In genomic region chr6:114931212-114932115, GRCm38 (mm10) we compare ENCODE assay signal across 8 mouse cellular contexts. TPM values are rescaled to one million over a fixed set of nuclear protein-coding genes. Genes with fewer than 3 reads are reported as not detected.
A peak's percentile ranks its signal among the peaks of the same experiment; 100 is the strongest.
DNase-seq lines count a peak whose midpoint lies in the region; ATAC-seq lines count a peak whose summit lies in the region.

No protein-coding gene starts in this region.

- intact Hi-C loops in gastrocnemius, postnatal 36 days (cut with DNase I): loop anchor here (5.0 kb wide), 1 partner anchor 36 kb away; the partner anchor contains the start of gene Vgll4

- peak; percentile 43 for DNase-seq in gastrocnemius, postnatal 10 days
- DNase-seq in gastrocnemius, postnatal 36 days: no peak
- DNase-seq in urinary bladder, postnatal 14 days (ENCODE audit: low spot score): peak; percentile 39
- DNase-seq in urinary bladder, postnatal 36 days (ENCODE audit: low spot score in 2 of 2): no peak
- no peak for DNase-seq in ovary, postnatal 10 days (ENCODE audit: low spot score)
- no peak for DNase-seq in ovary, postnatal 36 days (ENCODE audit: low spot score)

- H3K27me3 ChIP-seq in midbrain, embryonic 16.5 days (ENCODE audit: control insufficient read depth, insufficient read depth, low read depth, low read length): no peaks in the 10 kb centered on the region

- no peak overlapping the region for H3K27ac ChIP-seq in midbrain, embryonic 16.5 days (ENCODE audit: low read length)

- peaks cover 2% of the 10 kb centered on the region; the same call in 1 of the 2 replicates for H3K4me1 ChIP-seq in midbrain, embryonic 16.5 days (ENCODE audit: control insufficient read depth, insufficient read depth, low read length)

- ATAC-seq in inflammation-experienced regulatory T-cells, adult 6 months: peak; percentile 3
- 0 out of 2 replicates have a peak, but pooled peaks have one; percentile 15 for ATAC-seq in midbrain, embryonic 16.5 days

- 54% methylated on average over 28 of the region's 28 CpGs for WGBS in midbrain, embryonic 16.5 days

- H3K36me3 ChIP-seq in midbrain, embryonic 16.5 days (ENCODE audit: control insufficient read depth, insufficient read depth, low read length): no peaks in the 10 kb centered on the region

- H3K9me3 ChIP-seq in midbrain, embryonic 16.5 days (replicated peaks; ENCODE audit: control insufficient read depth, low read length, poor library complexity, severe bottlenecking): no peaks in the 10 kb centered on the region; the same call in 1 of the 2 replicates

- peak overlapping the region; percentile 40 for H3K4me2 ChIP-seq in midbrain, embryonic 16.5 days (ENCODE audit: low read length)

- no peak overlapping the region for H3K4me3 ChIP-seq in midbrain, embryonic 16.5 days (ENCODE audit: low read depth, low read length)

- H3K9ac ChIP-seq in midbrain, embryonic 16.5 days (ENCODE audit: low read depth, low read length): peak overlapping the region; percentile 23; the same call in 1 of the 2 replicates

RNA-seq across cellular contexts. Expression of gene Vgll4, which starts 38.3 kb away (rescaled TPM):
- 10 to 100 TPM; 23.5 to 31.8 TPM for total RNA-seq in gastrocnemius, postnatal 10 days (2021)
- total RNA-seq in gastrocnemius, postnatal 36 days (2021): 10 to 100 TPM; 13.4 to 14.5 TPM
- 100 to 1,000 TPM; 118 to 183 (median 152) TPM for polyA plus RNA-seq in inflammation-experienced regulatory T-cells, adult 6 months (2017; shearing (Covaris generic))
- 49.2 and 51.0 TPM in 2 replicates for polyA plus RNA-seq in midbrain, embryonic 16.5 days (2015; fragmentation: Nextera tagmentation; extraction: Ambion mirVana)

Comparison
In these comparisons a context has a peak if more than half of its experiments do, and no peak if none do; other contexts are left out.
1. DNase-seq: peak in gastrocnemius, postnatal 10 days (single experiment) and urinary bladder, postnatal 14 days (single experiment); none in gastrocnemius, postnatal 36 days (0 of 2), urinary bladder, postnatal 36 days (0 of 2), ovary, postnatal 10 days (single experiment) and ovary, postnatal 36 days (single experiment).